ENCODE assay signal across 16 mouse cellular contexts in genomic region chr9:53427638-53428037, GRCm38 (mm10). TPM values are rescaled to one million over a fixed set of nuclear protein-coding genes. Genes with fewer than 3 reads are reported as not detected.
"Had no signal": no experiment of that assay in that cellular context is flagged by ENCODE, and none has a peak within 500 bp of the region (broad histone marks: within the 10 kb centered on the region; RNA-seq: fewer than 3 reads in every experiment).

No protein-coding gene starts in this region.

- H3K36me3 ChIP-seq: liver, embryonic 15.5 days had no signal

- DNase-seq: kidney, adult 9 months; kidney, postnatal 36 days; left cerebral cortex, postnatal 4 days; right cerebral cortex, adult 18-20 months; right cerebral cortex, postnatal 25 days; thymus, postnatal 14 days had no signal

- ATAC-seq: hindbrain, embryonic 16.5 days; inflammation-experienced regulatory T-cells, adult 6 months; midbrain, embryonic 16.5 days had no signal

- H3K9ac ChIP-seq: liver, embryonic 15.5 days had no signal

- H3K27ac ChIP-seq: layer of hippocampus, adult 2 months; liver, embryonic 15.5 days; macrophage had no signal

- H3K4me3 ChIP-seq: layer of hippocampus, adult 2 months; liver, embryonic 15.5 days; megakaryocyte, embryonic 14.5 days had no signal

- H3K9me3 ChIP-seq: liver, embryonic 15.5 days; megakaryocyte, embryonic 14.5 days had no signal

- H3K27me3 ChIP-seq: liver, embryonic 15.5 days; megakaryocyte, embryonic 14.5 days had no signal

- H3K4me2 ChIP-seq: liver, embryonic 11.5 days; liver, embryonic 15.5 days; midbrain, embryonic 11.5 days had no signal

RNA-seq across cellular contexts. Expression of gene 4930550C14Rik, which starts 25.5 kb away (rescaled TPM):
- polyA plus RNA-seq: small intestine, adult 2 months had no signal
